Mouse (Mus musculus): ENCODE measurements around the gene Sly. TPM values are rescaled to one million over a fixed set of nuclear protein-coding genes. Genes with fewer than 3 reads are reported as not detected.
"Not testable (repeated sequence)": the region's sequence is repeated elsewhere in the genome, so short reads cannot be mapped to it uniquely, and the experiment has no call there.

Gene Sly
- not detected in 2 replicates for polyA plus RNA-seq (2015; fragmentation: Nextera tagmentation; extraction: Ambion mirVana)

DNA sequence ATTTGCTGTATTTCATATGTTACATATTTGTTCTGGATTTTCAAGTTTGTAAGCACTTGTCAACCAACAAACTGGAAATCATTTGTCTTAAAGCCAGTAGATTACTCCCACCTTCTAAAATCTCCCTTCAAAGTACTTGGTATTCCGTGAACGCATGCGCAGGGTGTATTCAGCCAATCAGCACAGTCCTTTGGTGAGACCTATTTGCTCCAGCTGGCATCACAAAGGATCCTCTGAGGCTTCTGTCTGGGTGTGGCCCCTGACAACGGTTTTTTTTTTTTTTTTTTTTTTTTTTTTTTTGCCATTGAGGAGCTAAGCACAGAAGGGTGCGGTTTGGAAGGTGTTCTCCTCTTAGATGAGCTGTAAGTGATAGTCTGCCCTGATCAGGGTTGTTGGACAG is at the start of gene Sly:
Gene Sly, plus strand, starts transcription at position 301 of the 400 bp plus-strand sequence.
- H3K9me3 ChIP-seq (ENCODE audit: control insufficient read depth); H3K36me3 ChIP-seq (ENCODE audit: control insufficient read depth, insufficient read depth); H3K27me3 ChIP-seq (replicated peaks; ENCODE audit: control insufficient read depth, insufficient read depth, low read length); H3K4me3 ChIP-seq (ENCODE audit: low read depth, low read length); H3K4me1 ChIP-seq (replicated peaks; ENCODE audit: control insufficient read depth, insufficient read depth, low read length); ATAC-seq; H3K4me2 ChIP-seq (replicated peaks; ENCODE audit: low read depth); H3K27ac ChIP-seq (ENCODE audit: low read depth, low read length); H3K9ac ChIP-seq (ENCODE audit: low read depth, low read length): not testable (repeated sequence)
- WGBS = no CpG with 5 or more reads among the region's 5 CpGs

Data from intestine, postnatal 0 days (tissue).